Mouse (Mus musculus) adrenal gland, adult 10 weeks (tissue): ENCODE results near the gene Gpatch8. TPM values are rescaled to one million over a fixed set of nuclear protein-coding genes. Genes with fewer than 3 reads are reported as not detected.

Source experiments
- polyA plus RNA-seq: library from polyadenylated mRNA; stranded (reverse); fragments of 350-450 nt; fragmentation: Illumina TruSeq; extraction: RNeasy Lipid Tissue Mini Kit (QIAGEN cat#74804); gene quantifications from one replicate; pipeline ENCODE4 v1.2.3, GENCODE M21; 2014; ENCODE audit warnings: low read depth, low replicate concordance

Gene Gpatch8
- polyA plus RNA-seq: 24.7 TPM

DNA sequence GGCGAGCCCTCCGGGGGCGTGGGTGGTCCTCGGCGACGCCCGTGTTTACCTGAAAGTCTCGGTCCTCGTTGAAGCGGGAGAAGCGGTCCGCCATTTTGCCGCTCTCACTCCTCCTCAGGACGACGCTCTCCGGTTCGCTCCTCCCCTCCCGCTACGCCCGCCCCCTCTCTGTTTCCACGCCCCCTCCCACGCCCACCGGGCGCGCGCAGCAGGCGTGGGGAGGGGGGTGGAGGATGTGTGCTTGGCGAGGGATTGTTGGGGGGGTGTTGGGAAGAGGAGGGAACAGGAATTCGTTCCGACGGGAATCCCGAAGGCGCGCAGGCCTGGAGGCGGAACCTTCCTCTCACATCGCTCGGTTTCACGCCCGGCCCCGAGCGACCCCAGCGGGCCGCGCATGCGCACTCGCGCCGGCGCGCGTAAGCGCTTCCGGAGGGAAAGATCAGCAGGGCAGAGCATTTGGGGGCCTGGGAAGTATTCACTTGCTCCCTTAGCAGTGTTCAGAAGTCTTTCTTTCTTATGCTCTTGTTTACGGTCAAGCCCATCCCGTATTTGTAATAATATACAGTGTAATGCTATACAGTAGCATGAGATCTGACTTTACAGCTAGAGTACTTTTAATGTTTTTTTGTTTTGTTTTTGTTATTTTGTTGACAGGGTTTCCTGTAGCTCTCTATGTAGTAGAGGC is at the start of gene Gpatch8:
Gpatch8 (minus strand) TSS at position 362 of the 685 bp plus-strand sequence.

DNA sequence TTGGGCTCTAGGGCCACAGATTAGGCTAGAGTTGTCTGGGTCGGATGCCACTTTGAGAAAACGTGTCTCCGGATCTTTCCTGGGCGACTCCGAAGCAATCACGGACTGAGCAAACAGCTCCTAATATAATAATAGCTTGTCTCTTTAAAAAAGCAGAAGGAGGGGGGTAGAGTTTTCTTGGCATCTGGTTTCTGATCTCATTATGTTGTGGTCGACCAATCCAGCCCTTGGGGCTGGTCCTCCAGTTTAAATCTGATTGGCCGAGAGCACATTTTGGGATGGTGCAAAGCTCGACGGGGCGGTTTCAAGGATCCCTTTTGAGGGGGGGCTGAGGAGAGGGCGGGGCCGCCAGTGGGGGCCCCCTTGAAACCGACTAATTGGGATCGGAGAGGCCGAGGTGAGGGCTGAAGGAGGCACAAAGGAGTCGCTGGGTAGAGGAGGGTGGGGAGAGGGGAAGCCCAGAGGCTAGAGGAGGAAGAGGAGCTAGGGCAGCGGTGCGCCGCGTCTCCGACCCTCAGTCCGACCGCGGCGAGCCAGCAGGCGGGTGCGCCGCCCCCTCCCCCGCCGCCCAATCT is 47.9 kb upstream of the Gpatch8 start, which contains the start of gene Fzd2:
Fzd2 (plus strand) TSS at position 387 of the 575 bp plus-strand sequence.

DNA sequence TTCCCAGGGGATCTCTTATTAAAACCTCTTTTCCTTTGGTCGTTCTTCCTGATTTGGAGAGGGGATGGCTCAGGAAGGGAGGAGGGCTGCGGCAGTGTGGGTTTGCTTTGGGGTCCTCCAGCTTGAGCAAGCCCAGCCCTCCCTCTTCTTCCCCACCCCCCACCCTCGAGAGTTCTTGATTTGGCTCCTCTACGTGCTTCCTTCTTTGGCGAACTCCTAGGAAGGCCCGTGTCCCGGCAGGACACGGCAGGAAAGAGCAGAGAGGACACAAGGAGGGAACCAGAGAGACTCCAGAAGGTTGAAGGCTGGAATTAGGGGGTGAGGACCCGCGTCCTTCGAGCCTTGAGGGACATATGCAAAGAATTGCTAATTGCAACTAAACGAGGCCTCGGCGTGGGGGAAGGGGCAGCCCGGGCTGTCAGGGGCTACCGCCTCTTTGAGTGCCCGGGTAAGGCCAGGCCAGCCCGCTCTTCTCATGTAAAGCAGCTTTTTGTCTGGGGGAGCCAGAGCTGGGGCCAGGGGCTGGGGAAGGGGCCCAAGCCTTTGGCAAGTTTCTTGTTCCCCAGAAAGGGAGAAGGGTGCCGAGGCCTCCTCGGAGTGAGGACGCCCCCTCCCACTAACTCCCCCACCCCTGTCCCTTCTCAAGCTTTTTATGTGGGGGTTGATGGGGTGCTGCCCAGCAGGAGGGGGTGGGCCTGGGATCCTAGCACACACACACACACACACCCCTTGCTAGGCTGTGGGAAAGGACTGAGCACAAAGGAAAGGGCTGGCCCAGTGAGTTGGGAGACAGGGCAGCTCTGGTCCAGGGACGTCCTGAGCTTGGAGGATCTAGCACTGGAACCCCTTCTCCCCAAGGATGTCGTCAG is 23.2 kb upstream of the Gpatch8 start, which contains the start of gene Gm11627:
Gm11627 (minus strand) TSS at position 297 of the 869 bp plus-strand sequence.

DNA sequence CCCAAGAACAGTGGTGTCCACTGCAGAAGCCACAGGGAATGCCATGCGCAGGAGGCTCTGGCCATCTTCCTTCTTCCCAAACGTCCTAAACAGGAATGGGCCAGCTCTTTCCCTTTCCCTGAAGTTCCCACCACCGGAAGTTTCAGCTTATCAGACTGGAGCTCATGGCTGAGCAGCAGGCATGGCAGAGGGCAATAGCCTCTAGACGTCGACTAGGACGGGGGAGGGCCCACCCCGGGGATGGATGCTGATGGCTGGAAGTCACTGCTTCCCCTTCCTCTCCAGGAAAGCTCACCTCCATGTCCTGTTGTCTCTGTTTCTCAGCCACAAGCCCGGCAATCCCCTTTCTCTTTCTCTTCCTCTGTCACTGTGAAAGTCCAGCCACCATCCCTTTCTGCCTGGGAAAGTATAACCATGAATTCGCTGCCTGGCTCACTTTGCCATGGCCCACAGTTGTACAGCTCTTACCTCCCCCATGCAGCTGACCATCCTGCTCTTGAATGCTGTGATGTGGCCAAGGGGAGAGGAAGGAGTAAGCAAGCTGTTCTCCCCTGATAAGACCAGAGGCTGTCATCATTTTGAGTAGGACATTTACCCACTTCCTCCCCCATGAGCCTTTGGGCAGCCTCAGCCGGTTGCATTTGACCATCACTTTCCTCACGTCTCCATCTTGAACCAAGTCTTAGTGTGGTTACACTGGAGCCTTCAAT is 86.4 kb downstream of the Gpatch8 start, which contains the start of gene Itga2b:
Itga2b (minus strand) TSS at position 475 of the 710 bp plus-strand sequence.

DNA sequence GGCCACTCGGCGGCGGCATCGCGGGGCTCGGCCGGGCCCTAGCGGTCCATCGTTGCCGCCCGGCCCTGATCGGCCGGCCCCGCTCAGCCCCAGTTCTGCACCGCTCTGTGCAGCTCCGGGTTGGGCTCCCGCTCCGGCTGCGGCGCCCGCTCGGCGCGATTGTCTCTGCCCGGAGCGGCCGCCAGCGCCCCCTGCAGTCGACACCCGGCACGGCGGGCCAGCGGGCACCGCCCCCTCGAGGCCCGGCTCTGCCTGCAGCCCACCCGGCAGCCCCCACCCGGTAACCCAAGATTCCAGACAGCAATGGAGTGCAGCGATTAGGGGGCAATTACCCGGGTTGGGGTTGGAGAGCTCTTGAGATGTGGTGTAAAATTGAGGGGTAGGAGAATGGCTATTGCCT is 108.7 kb downstream of the Gpatch8 start, which contains the start of gene Fam171a2:
Fam171a2 (minus strand) TSS at position 186 of the 400 bp plus-strand sequence.

GRCm38 (mm10) chr11:102430121-102431017 is 125.8 kb downstream of the Gpatch8 start, which contains the start of gene Grn:
Gene Grn, plus strand, starts transcription at chr11:102430315.

Other genes starting within 250 kb of the Gpatch8 start
- gene Ubtf, start 236.7 kb downstream of the Gpatch8 start, polyA plus RNA-seq: 34.9 TPM
- not detected for gene Slc4a1, start 190.2 kb downstream of the Gpatch8 start, polyA plus RNA-seq
- gene Rundc3a, start 163.0 kb downstream of the Gpatch8 start, polyA plus RNA-seq: 1.3 TPM
- 14.6 TPM for gene Slc25a39, start 148.4 kb downstream of the Gpatch8 start, polyA plus RNA-seq
- gene Grn, start 126.1 kb downstream of the Gpatch8 start, polyA plus RNA-seq: 11.8 TPM
- not detected for gene Fam171a2, start 108.7 kb downstream of the Gpatch8 start, polyA plus RNA-seq
- gene Itga2b, start 86.3 kb downstream of the Gpatch8 start, polyA plus RNA-seq: not detected
- not detected for gene Gm11627, start 23.1 kb upstream of the Gpatch8 start, polyA plus RNA-seq
- 2.2 TPM for gene Fzd2, start 48.0 kb upstream of the Gpatch8 start, polyA plus RNA-seq
- gene Meioc, start 107.3 kb upstream of the Gpatch8 start, polyA plus RNA-seq: not detected
- 56.8 TPM for gene Ccdc43, start 141.4 kb upstream of the Gpatch8 start, polyA plus RNA-seq
- gene Adam11, start 205.0 kb upstream of the Gpatch8 start, polyA plus RNA-seq: not detected